Mouse (Mus musculus) kidney, postnatal 14 days (tissue): ENCODE measurements around the gene Ehd2.

ENCODE experiments used
- DNase-seq: peaks from one replicate; pipeline ENCODE4 v3.0.0; 2022; ENCODE audit warnings: mixed read lengths

Ehd2 gene

GRCm38 (mm10) chr7:15974712-15975111 lies 7.3 kb upstream of the Ehd2 start:
- peak; percentile 65 for DNase-seq

- no peak for DNase-seq
Measured at GRCm38 (mm10) chr7:15972247-15972646, 4.9 kb upstream of the Ehd2 start.

GRCm38 (mm10) chr7:15969674-15970073 lies 2.3 kb upstream of the Ehd2 start:
- no peak for DNase-seq

- no peak for DNase-seq
Measured at GRCm38 (mm10) chr7:15968322-15968721, 955 bp upstream of the Ehd2 start.

- DNase-seq = no peak
Measured at GRCm38 (mm10) chr7:15966489-15966888, 878 bp downstream of the Ehd2 start.

- DNase-seq = peak; percentile 43
Measured at GRCm38 (mm10) chr7:15963798-15964652, 3.3 kb downstream of the Ehd2 start.

GRCm38 (mm10) chr7:15962311-15963288 lies 4.8 kb downstream of the Ehd2 start:
- peak; percentile 90 for DNase-seq

- DNase-seq = no peak
Measured at GRCm38 (mm10) chr7:15961798-15962197, 5.6 kb downstream of the Ehd2 start.

- no peak for DNase-seq
Measured at GRCm38 (mm10) chr7:15961239-15961638, 6.1 kb downstream of the Ehd2 start.

GRCm38 (mm10) chr7:15960691-15961090 lies 6.7 kb downstream of the Ehd2 start:
- DNase-seq = no peak

GRCm38 (mm10) chr7:15956143-15956542 lies 11.2 kb downstream of the Ehd2 start:
- no peak for DNase-seq

- DNase-seq = no peak
Measured at GRCm38 (mm10) chr7:15955509-15955908, 11.9 kb downstream of the Ehd2 start.

GRCm38 (mm10) chr7:15954978-15955443 lies 12.4 kb downstream of the Ehd2 start:
- DNase-seq = peak; percentile 75

GRCm38 (mm10) chr7:15954436-15954835 lies 12.9 kb downstream of the Ehd2 start:
- no peak for DNase-seq

- no peak for DNase-seq
Measured at GRCm38 (mm10) chr7:15953307-15954074, 13.9 kb downstream of the Ehd2 start.

GRCm38 (mm10) chr7:15952416-15952815 lies 15.0 kb downstream of the Ehd2 start:
- no peak for DNase-seq

GRCm38 (mm10) chr7:15950008-15950407 lies 17.4 kb downstream of the Ehd2 start:
- DNase-seq = no peak

- DNase-seq = no peak
Measured at GRCm38 (mm10) chr7:15949216-15949790, 18.1 kb downstream of the Ehd2 start.

- DNase-seq = peak; percentile 89
Measured at GRCm38 (mm10) chr7:15948381-15948941, 18.9 kb downstream of the Ehd2 start.

GRCm38 (mm10) chr7:15947653-15948260 lies 19.6 kb downstream of the Ehd2 start:
- DNase-seq = no peak
